26 mouse cellular contexts compared by ENCODE assay signal in the genomic region with DNA sequence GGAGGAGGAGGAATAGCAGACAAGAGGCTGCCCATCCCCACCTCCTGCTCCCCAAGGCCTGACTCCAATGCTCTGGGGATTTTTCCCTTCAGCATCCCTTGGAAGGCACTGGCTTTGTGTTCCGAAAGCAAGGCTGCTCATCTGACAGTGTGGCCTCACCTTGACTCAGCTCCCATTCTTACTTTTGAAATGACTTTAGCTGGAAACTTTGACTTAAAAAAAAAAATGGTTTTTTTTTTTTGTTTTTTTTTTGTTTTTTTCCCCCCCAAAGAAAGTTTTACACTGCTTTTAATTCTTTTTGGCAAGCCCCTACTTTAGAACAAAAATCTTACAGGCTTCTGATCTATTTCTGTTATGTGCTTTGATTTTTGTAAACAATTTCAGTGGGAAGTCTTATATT. TPM values are rescaled to one million over a fixed set of nuclear protein-coding genes. Genes with fewer than 3 reads are reported as not detected.
DNase-seq lines count a peak whose midpoint lies in the region; ATAC-seq and TF ChIP-seq lines count a peak whose summit lies in the region.
"Had no signal": no experiment of that assay in that cellular context is flagged by ENCODE, and none has a peak within 500 bp of the region (broad histone marks: within the 10 kb centered on the region; RNA-seq: fewer than 3 reads in every experiment).

No protein-coding gene starts in this region.

- peaks cover 25% of the 10 kb centered on the region for H3K4me1 ChIP-seq in lung, embryonic 14.5 days (ENCODE audit: insufficient read depth)
- peaks cover 77% of the 10 kb centered on the region for H3K4me1 ChIP-seq in embryonic facial prominence, embryonic 12.5 days
- peaks cover 59% of the 10 kb centered on the region for H3K4me1 ChIP-seq in limb, embryonic 11.5 days (ENCODE audit: control insufficient read depth, insufficient read depth, low read length)
- peaks cover 27% of the 10 kb centered on the region for H3K4me1 ChIP-seq in midbrain, embryonic 16.5 days (ENCODE audit: control insufficient read depth, insufficient read depth, low read length)

- 71% methylated on average over 1 of the region's 1 CpGs for WGBS in lung, embryonic 14.5 days
- WGBS in embryonic facial prominence, embryonic 12.5 days: 50% methylated on average over 1 of the region's 1 CpGs
- 67% methylated on average over 1 of the region's 1 CpGs for WGBS in limb, embryonic 11.5 days
- WGBS in midbrain, embryonic 16.5 days: 67% methylated on average over 1 of the region's 1 CpGs

- H3K9ac ChIP-seq in lung, embryonic 14.5 days: no peak overlapping the region
- no peak overlapping the region for H3K9ac ChIP-seq in embryonic facial prominence, embryonic 12.5 days
- H3K9ac ChIP-seq in limb, embryonic 11.5 days (ENCODE audit: low read length): no peak overlapping the region
- H3K9ac ChIP-seq in midbrain, embryonic 16.5 days (ENCODE audit: low read depth, low read length): no peak overlapping the region
- H3K9ac ChIP-seq: embryonic facial prominence, embryonic 13.5 days; embryonic facial prominence, embryonic 15.5 days; forebrain, embryonic 12.5 days had no signal

- H3K27ac ChIP-seq in lung, embryonic 14.5 days (ENCODE audit: low read depth): no peak overlapping the region
- H3K27ac ChIP-seq in embryonic facial prominence, embryonic 12.5 days: peak overlapping the region; percentile 50; the same call in 1 of the 2 replicates
- H3K27ac ChIP-seq in limb, embryonic 11.5 days (replicated peaks; ENCODE audit: low read depth, low read length): peak overlapping the region; percentile 36
- no peak overlapping the region for H3K27ac ChIP-seq in midbrain, embryonic 16.5 days (ENCODE audit: low read length)
- H3K27ac ChIP-seq: embryonic facial prominence, embryonic 15.5 days; forebrain, embryonic 10.5 days; forebrain, embryonic 12.5 days had no signal

- no peaks in the 10 kb centered on the region for H3K36me3 ChIP-seq in lung, embryonic 14.5 days (ENCODE audit: insufficient read depth)
- no peaks in the 10 kb centered on the region for H3K36me3 ChIP-seq in embryonic facial prominence, embryonic 12.5 days
- no peaks in the 10 kb centered on the region for H3K36me3 ChIP-seq in limb, embryonic 11.5 days (ENCODE audit: control insufficient read depth, insufficient read depth, low read length)
- H3K36me3 ChIP-seq in midbrain, embryonic 16.5 days (ENCODE audit: control insufficient read depth, insufficient read depth, low read length): no peaks in the 10 kb centered on the region
- H3K36me3 ChIP-seq: embryonic facial prominence, embryonic 13.5 days; embryonic facial prominence, embryonic 15.5 days; forebrain, embryonic 12.5 days had no signal

- ATAC-seq in lung, embryonic 14.5 days (ENCODE audit: insufficient read depth): no peak
- no peak for ATAC-seq in embryonic facial prominence, embryonic 12.5 days (ENCODE audit: insufficient number of reproducible peaks, insufficient read depth, low FRiP score, low TSS enrichment)
- ATAC-seq in limb, embryonic 11.5 days (ENCODE audit: insufficient number of reproducible peaks, low FRiP score, low TSS enrichment, low read depth): no peak
- ATAC-seq in midbrain, embryonic 16.5 days: no peak
- ATAC-seq: CD4-positive, CD25-positive, alpha-beta regulatory T cell, adult 4 months; forebrain, embryonic 14.5 days; forebrain, embryonic 16.5 days had no signal

- H3K9me3 ChIP-seq in lung, embryonic 14.5 days (ENCODE audit: low read depth, low read length): no peaks in the 10 kb centered on the region
- H3K9me3 ChIP-seq in embryonic facial prominence, embryonic 12.5 days: no peaks in the 10 kb centered on the region
- no peaks in the 10 kb centered on the region for H3K9me3 ChIP-seq in limb, embryonic 11.5 days (ENCODE audit: control insufficient read depth, low read length)
- H3K9me3 ChIP-seq in midbrain, embryonic 16.5 days (replicated peaks; ENCODE audit: control insufficient read depth, low read length, poor library complexity, severe bottlenecking): no peaks in the 10 kb centered on the region
- H3K9me3 ChIP-seq: embryonic facial prominence, embryonic 13.5 days; embryonic facial prominence, embryonic 15.5 days; forebrain, embryonic 12.5 days had no signal

- no peak overlapping the region for H3K4me2 ChIP-seq in lung, embryonic 14.5 days
- H3K4me2 ChIP-seq in embryonic facial prominence, embryonic 12.5 days (replicated peaks): no peak overlapping the region
- no peak overlapping the region for H3K4me2 ChIP-seq in limb, embryonic 11.5 days (ENCODE audit: low read depth, severe bottlenecking)
- H3K4me2 ChIP-seq in midbrain, embryonic 16.5 days (ENCODE audit: low read length): no peak overlapping the region
- H3K4me2 ChIP-seq: embryonic facial prominence, embryonic 13.5 days; embryonic facial prominence, embryonic 15.5 days; forebrain, embryonic 12.5 days had no signal

- no peak overlapping the region for H3K4me3 ChIP-seq in lung, embryonic 14.5 days (ENCODE audit: low read depth, low read length)
- no peak overlapping the region for H3K4me3 ChIP-seq in embryonic facial prominence, embryonic 12.5 days
- no peak overlapping the region for H3K4me3 ChIP-seq in limb, embryonic 11.5 days (ENCODE audit: low read depth, low read length)
- H3K4me3 ChIP-seq in midbrain, embryonic 16.5 days (ENCODE audit: low read depth, low read length): no peak overlapping the region
- H3K4me3 ChIP-seq: embryonic facial prominence, embryonic 13.5 days; embryonic facial prominence, embryonic 15.5 days; erythroblast, embryonic 14.5 days; forebrain, embryonic 10.5 days; forebrain, embryonic 12.5 days had no signal

- H3K27me3 ChIP-seq in lung, embryonic 14.5 days (ENCODE audit: insufficient read depth, low read length): no peaks in the 10 kb centered on the region
- no peaks in the 10 kb centered on the region for H3K27me3 ChIP-seq in embryonic facial prominence, embryonic 12.5 days
- H3K27me3 ChIP-seq in limb, embryonic 11.5 days (ENCODE audit: control insufficient read depth, insufficient read depth, low read length): no peaks in the 10 kb centered on the region
- H3K27me3 ChIP-seq in midbrain, embryonic 16.5 days (ENCODE audit: control insufficient read depth, insufficient read depth, low read depth, low read length): no peaks in the 10 kb centered on the region
- H3K27me3 ChIP-seq: embryonic facial prominence, embryonic 13.5 days; embryonic facial prominence, embryonic 15.5 days had no signal

- DNase-seq in lung, embryonic 14.5 days: peak; percentile 8
- no peak for DNase-seq in lung, postnatal 36 days
- no peak for DNase-seq in limb, embryonic 11.5 days (ENCODE audit: low spot score)
- no peak for DNase-seq in gastrocnemius, adult 8-10 months (ENCODE audit: low spot score in 2 of 2)
- DNase-seq: adrenal gland, adult 2 months; adrenal gland, postnatal 10 days; adrenal gland, postnatal 25 days; B cell, adult 2 months; cerebellum, adult 11 months; cerebellum, adult 18-20 months; cerebellum, adult 8-10 months; cerebellum, adult 9-11 months; cerebellum, postnatal 14 days; cerebellum, postnatal 36 days; embryo, embryonic 11 days had no signal

- TF ChIP-seq CTCF in lung, embryonic 14.5 days (IDR thresholded peaks at IDR 0.05; ENCODE audit: low read depth): no peak

RNA-seq across cellular contexts. Expression of a gene that starts 24.6 kb away (rescaled TPM):
- polyA plus RNA-seq in lung, embryonic 14.5 days (2014; fragmentation: Nextera tagmentation; extraction: Ambion mirVana): 2.7 and 3.9 TPM in 2 replicates
- polyA plus RNA-seq in embryonic facial prominence, embryonic 12.5 days (2016; fragmentation: Nextera tagmentation; extraction: Ambion mirVana): 10.3 and 11.2 TPM in 2 replicates
- 11.3 and 12.3 TPM in 2 replicates for polyA plus RNA-seq in limb, embryonic 11.5 days (2014; fragmentation: Nextera tagmentation; extraction: Ambion mirVana)
- 1 to 10 TPM; 1.5 to 2.4 (median 1.6) TPM for total RNA-seq in gastrocnemius, adult 8-10 months (2022)
- 1.9 and 2.3 TPM in 2 replicates for polyA plus RNA-seq in midbrain, embryonic 16.5 days (2015; fragmentation: Nextera tagmentation; extraction: Ambion mirVana)
- total RNA-seq: common myeloid progenitor, adult 5-6 weeks had no signal

RNA-seq across cellular contexts. Expression of a gene that starts 51.4 kb away (rescaled TPM):
- polyA plus RNA-seq in lung, embryonic 14.5 days (2014; fragmentation: Nextera tagmentation; extraction: Ambion mirVana): 8.0 and 9.0 TPM in 2 replicates
- polyA plus RNA-seq in embryonic facial prominence, embryonic 12.5 days (2016; fragmentation: Nextera tagmentation; extraction: Ambion mirVana): 8.1 and 8.4 TPM in 2 replicates
- polyA plus RNA-seq in limb, embryonic 11.5 days (2014; fragmentation: Nextera tagmentation; extraction: Ambion mirVana): 17.8 and 18.7 TPM in 2 replicates
- total RNA-seq in gastrocnemius, adult 8-10 months (2022): 10 to 100 TPM in 3 of 4 experiments, 1 to 10 TPM in 1; 9.4 to 30.0 (median 18.7) TPM
- polyA plus RNA-seq in midbrain, embryonic 16.5 days (2015; fragmentation: Nextera tagmentation; extraction: Ambion mirVana): 7.8 and 10.8 TPM in 2 replicates

Comparison
In these comparisons a context has a peak if more than half of its experiments do, and no peak if none do; other contexts are left out.
1. H3K27ac ChIP-seq: peak in embryonic facial prominence, embryonic 12.5 days (single experiment) and limb, embryonic 11.5 days (single experiment); none in lung, embryonic 14.5 days (single experiment) and midbrain, embryonic 16.5 days (single experiment).